Mouse (Mus musculus) right cerebral cortex, postnatal 14 days (tissue): ENCODE data around the gene 3110082I17Rik.

ENCODE experiments used
- DNase-seq: peaks from one replicate; pipeline ENCODE4 v3.0.0; 2022

Gene 3110082I17Rik

GRCm38 (mm10) chr5:139321331-139321730, 139.0 kb downstream of the 3110082I17Rik start:
- DNase-seq = no peak

GRCm38 (mm10) chr5:139320424-139320823, 139.9 kb downstream of the 3110082I17Rik start:
- DNase-seq = no peak

DNA sequence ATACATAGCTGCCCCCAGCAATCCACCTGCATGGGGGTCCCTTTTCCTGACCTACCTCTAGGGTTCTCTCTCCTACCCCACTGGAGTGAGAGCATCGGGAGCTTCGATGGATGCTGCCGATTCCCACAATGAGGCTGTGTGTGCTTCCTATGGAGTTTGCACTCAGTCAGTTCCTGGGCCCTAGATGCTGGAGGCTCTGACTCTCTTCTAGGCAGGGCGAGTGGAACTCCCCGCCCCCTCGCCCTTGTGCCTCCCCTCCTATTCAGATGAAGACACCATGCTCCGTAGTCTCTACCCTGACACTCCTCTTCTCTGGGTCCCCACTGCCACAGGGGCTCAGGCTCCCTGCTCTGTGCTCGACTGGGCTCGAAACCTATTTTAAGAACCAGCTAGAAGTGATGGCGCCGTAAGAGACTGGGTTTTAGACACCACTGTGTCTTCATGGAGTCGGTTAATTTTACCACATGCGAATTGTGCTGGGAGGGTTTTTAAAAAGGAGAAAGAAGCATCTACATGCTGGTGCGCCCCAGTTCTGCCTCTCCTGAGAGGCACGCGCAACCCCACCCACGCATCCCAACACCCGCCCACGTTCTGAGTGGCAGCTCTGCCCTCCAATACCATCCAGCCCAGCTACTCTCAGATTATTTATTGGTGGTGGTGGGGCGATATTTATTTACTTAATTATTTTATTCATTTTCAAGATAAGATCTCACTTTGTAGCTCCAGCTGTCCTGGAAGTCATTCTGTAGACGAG, 142.4 kb downstream of the 3110082I17Rik start:
- DNase-seq = peak; percentile 64

- no peak for DNase-seq
These were observed 143.2 kb downstream of the 3110082I17Rik start for GRCm38 (mm10) chr5:139316982-139317675.

- DNase-seq = no peak
These were observed 145.2 kb downstream of the 3110082I17Rik start for GRCm38 (mm10) chr5:139314941-139315642.

DNA sequence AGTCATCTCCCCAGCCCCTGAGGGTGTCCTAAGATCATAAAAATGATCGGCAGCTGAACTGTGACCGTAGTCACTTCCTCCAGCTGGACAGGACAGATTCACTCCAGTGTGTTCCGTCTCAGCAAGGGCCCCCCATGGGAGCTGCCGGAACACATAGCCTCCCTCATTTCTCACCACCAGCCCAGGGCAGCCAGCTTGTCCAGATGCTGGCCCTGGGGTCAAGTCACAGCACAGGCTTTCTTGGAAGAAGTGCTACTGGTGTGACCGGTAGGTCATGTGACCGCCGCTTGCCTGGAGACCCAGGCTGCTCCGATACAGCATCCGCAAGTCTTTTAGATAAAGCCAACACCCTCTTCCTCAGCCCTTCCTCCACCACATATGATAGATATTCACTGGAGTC, 146.8 kb downstream of the 3110082I17Rik start:
- DNase-seq = no peak

DNA sequence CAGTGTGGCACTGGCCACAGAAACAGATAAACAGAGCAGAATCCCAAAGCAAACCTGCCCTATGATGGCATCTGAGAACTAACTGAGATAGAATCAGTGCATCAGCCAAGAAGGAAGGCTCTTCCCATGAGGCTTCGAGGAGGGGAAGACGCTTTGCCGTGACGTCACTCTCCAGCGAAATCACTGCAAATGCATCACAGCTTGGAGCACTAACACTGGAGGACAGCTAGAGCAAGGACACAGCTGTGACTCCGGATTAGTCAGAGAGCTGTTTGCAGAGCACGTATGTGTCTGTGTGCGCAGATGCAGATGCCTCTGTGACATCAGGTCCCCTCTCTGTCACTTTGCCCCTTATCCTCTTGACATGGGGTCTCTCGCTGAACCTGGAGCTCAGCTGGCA, 148.5 kb downstream of the 3110082I17Rik start:
- DNase-seq = no peak

DNA sequence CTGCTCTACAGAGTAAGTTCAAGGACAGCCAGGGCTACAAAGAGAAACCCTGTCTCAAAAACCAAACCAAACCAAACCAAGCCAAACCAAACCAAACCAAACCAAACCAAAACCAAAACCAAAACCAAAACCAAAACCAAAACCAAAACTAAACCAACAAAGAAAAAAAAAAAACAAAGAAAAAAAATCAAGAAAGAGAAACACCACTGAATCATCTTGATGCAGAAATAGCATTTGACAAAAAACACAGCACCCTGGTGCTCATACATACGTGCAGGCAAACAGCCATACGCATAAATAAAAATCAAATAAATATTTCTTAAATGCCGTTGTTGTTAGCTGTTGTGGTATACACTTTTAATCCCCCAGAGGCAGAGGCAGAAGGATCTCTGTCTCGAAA, 149.8 kb downstream of the 3110082I17Rik start:
- no peak for DNase-seq

DNA sequence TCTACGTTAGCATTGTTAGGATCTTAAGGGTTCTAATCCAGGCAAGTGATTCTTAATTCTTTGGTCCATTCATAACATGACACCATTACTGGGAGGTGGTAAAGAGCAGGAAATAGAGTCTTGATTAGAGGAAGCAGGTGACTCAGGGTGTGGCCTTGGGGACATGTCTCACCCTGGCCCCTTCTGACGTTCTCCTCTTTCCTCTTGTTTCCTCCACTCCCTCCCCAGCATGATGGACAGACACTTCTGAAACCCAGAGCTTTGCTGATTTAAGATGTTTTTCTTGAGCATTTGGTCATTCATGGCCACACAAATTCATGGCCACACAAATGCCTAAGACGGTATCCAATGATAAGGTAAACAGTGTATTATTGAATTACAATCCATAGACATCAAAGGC, 150.4 kb downstream of the 3110082I17Rik start:
- no peak for DNase-seq
